Mouse (Mus musculus) lung, postnatal 0 days (tissue): ENCODE measurements at regions not wholly inside any gene's neighbourhood (a gene's known extent, or its start where the extent isn't known, plus 50 kb on each side); places are given as distances from the start of the nearest gene placed in this dataset.

Experiments used
- CTCF ChIP-seq: IDR thresholded peaks from 2 replicates; pipeline ENCODE4 v1.5.1; 2016; ENCODE audit warnings: antibody characterized with exemption, mild to moderate bottlenecking
- EP300 ChIP-seq: IDR thresholded peaks from 2 replicates; pipeline ENCODE4 v1.6.1; 2016; ENCODE audit warnings: antibody characterized with exemption, mild to moderate bottlenecking, control low read depth

GRCm38 (mm10) chr13:73405720-73406629 lies 61.0 kb upstream of the Lpcat1 start:
- TF ChIP-seq EP300: no peak
- TF ChIP-seq CTCF: peak; percentile 80
